Mouse (Mus musculus): ENCODE measurements around the gene Urm1. TPM values are rescaled to one million over a fixed set of nuclear protein-coding genes. Genes with fewer than 3 reads are reported as not detected.

The Urm1 gene
- polyA plus RNA-seq, 1 experiment from 2014 or later: 24.8 TPM

GRCm38 (mm10) chr2:29845636-29846035 lies 25.8 kb downstream of the Urm1 start:
- Histone ChIP-seq H3K36me3 (ENCODE audit: control insufficient read depth, insufficient read depth, low read length) (peaks cover 8% of the 10 kb centered on the region), H3K4me1 (replicated peaks; ENCODE audit: control insufficient read depth, insufficient read depth, low read length) (no peaks in the 10 kb centered on the region; the same call in 1 of the 2 replicates), H3K9ac (ENCODE audit: low read length) (no peak overlapping the region), H3K27me3 (ENCODE audit: control insufficient read depth, insufficient read depth, low read depth, low read length) (peaks cover 44% of the 10 kb centered on the region), H3K4me3 (ENCODE audit: low read length) (0 out of 2 replicates have a peak overlapping the region, but pooled peaks have one; percentile 9), H3K4me2 (ENCODE audit: low read depth, low read length) (no peak overlapping the region), H3K9me3 (ENCODE audit: control insufficient read depth, low read length) (no peaks in the 10 kb centered on the region), H3K27ac (ENCODE audit: low read length) (no peak overlapping the region)
- ATAC-seq (ENCODE audit: low read depth): no peak
- 20% methylated on average over 25 of the region's 25 CpGs for WGBS

GRCm38 (mm10) chr2:29846061-29846853 lies 26.4 kb downstream of the Urm1 start:
- Histone ChIP-seq H3K27ac (ENCODE audit: low read length) (no peak overlapping the region), H3K36me3 (ENCODE audit: control insufficient read depth, insufficient read depth, low read length) (peaks cover 8% of the 10 kb centered on the region), H3K27me3 (ENCODE audit: control insufficient read depth, insufficient read depth, low read depth, low read length) (peaks cover 44% of the 10 kb centered on the region), H3K4me3 (ENCODE audit: low read length) (0 out of 2 replicates have a peak overlapping the region, but pooled peaks have one; percentile 9), H3K4me2 (ENCODE audit: low read depth, low read length) (no peak overlapping the region), H3K9me3 (ENCODE audit: control insufficient read depth, low read length) (no peaks in the 10 kb centered on the region), H3K9ac (ENCODE audit: low read length) (no peak overlapping the region), H3K4me1 (replicated peaks; ENCODE audit: control insufficient read depth, insufficient read depth, low read length) (no peaks in the 10 kb centered on the region; the same call in 1 of the 2 replicates)
- ATAC-seq (ENCODE audit: low read depth): no peak
- 12% methylated on average over 47 of the region's 47 CpGs for WGBS

- no peak overlapping the region for H3K27ac ChIP-seq (ENCODE audit: low read length)
- H3K36me3 ChIP-seq (ENCODE audit: control insufficient read depth, insufficient read depth, low read length): peaks cover 6% of the 10 kb centered on the region
- no peak overlapping the region for H3K4me2 ChIP-seq (ENCODE audit: low read depth, low read length)
- H3K9me3 ChIP-seq (ENCODE audit: control insufficient read depth, low read length): no peaks in the 10 kb centered on the region
- peaks cover 44% of the 10 kb centered on the region for H3K27me3 ChIP-seq (ENCODE audit: control insufficient read depth, insufficient read depth, low read depth, low read length)
- 48% methylated on average over 3 of the region's 3 CpGs for WGBS
- ATAC-seq (ENCODE audit: low read depth): no peak
- H3K9ac ChIP-seq (ENCODE audit: low read length): no peak overlapping the region
- H3K4me3 ChIP-seq (ENCODE audit: low read length): no peak overlapping the region
- no peaks in the 10 kb centered on the region; the same call in 1 of the 2 replicates for H3K4me1 ChIP-seq (replicated peaks; ENCODE audit: control insufficient read depth, insufficient read depth, low read length)
These were observed 27.0 kb downstream of the Urm1 start for GRCm38 (mm10) chr2:29846911-29847310.

- H3K9me3 ChIP-seq (ENCODE audit: control insufficient read depth, low read length): no peaks in the 10 kb centered on the region
- H3K27ac ChIP-seq (ENCODE audit: low read length): no peak overlapping the region
- no peak for ATAC-seq (ENCODE audit: low read depth)
- H3K9ac ChIP-seq (ENCODE audit: low read length): no peak overlapping the region
- H3K4me2 ChIP-seq (ENCODE audit: low read depth, low read length): no peak overlapping the region
- no peaks in the 10 kb centered on the region for H3K36me3 ChIP-seq (ENCODE audit: control insufficient read depth, insufficient read depth, low read length)
- no peaks in the 10 kb centered on the region; the same call in 1 of the 2 replicates for H3K4me1 ChIP-seq (replicated peaks; ENCODE audit: control insufficient read depth, insufficient read depth, low read length)
- H3K4me3 ChIP-seq (ENCODE audit: low read length): no peak overlapping the region
- WGBS: 58% methylated on average over 8 of the region's 8 CpGs
- peaks cover 36% of the 10 kb centered on the region for H3K27me3 ChIP-seq (ENCODE audit: control insufficient read depth, insufficient read depth, low read depth, low read length)
These were observed 29.2 kb downstream of the Urm1 start for GRCm38 (mm10) chr2:29849041-29849440.

GRCm38 (mm10) chr2:29849841-29850480 lies 30.1 kb downstream of the Urm1 start:
- ATAC-seq (ENCODE audit: low read depth): no peak
- Histone ChIP-seq H3K36me3 (ENCODE audit: control insufficient read depth, insufficient read depth, low read length) (no peaks in the 10 kb centered on the region), H3K9ac (ENCODE audit: low read length) (no peak overlapping the region), H3K4me1 (replicated peaks; ENCODE audit: control insufficient read depth, insufficient read depth, low read length) (no peaks in the 10 kb centered on the region; the same call in 1 of the 2 replicates), H3K4me2 (ENCODE audit: low read depth, low read length) (no peak overlapping the region), H3K9me3 (ENCODE audit: control insufficient read depth, low read length) (no peaks in the 10 kb centered on the region), H3K27me3 (ENCODE audit: control insufficient read depth, insufficient read depth, low read depth, low read length) (peaks cover 26% of the 10 kb centered on the region), H3K27ac (ENCODE audit: low read length) (no peak overlapping the region), H3K4me3 (ENCODE audit: low read length) (no peak overlapping the region)
- 53% methylated on average over 5 of the region's 5 CpGs for WGBS

GRCm38 (mm10) chr2:29852957-29853485 lies 33.1 kb downstream of the Urm1 start:
- Histone ChIP-seq H3K9me3 (ENCODE audit: control insufficient read depth, low read length) (no peaks in the 10 kb centered on the region), H3K27ac (ENCODE audit: low read length) (no peak overlapping the region), H3K4me2 (ENCODE audit: low read depth, low read length) (no peak overlapping the region), H3K36me3 (ENCODE audit: control insufficient read depth, insufficient read depth, low read length) (no peaks in the 10 kb centered on the region), H3K9ac (ENCODE audit: low read length) (no peak overlapping the region), H3K27me3 (ENCODE audit: control insufficient read depth, insufficient read depth, low read depth, low read length) (no peaks in the 10 kb centered on the region; the same call in 1 of the 2 replicates), H3K4me3 (ENCODE audit: low read length) (no peak overlapping the region), H3K4me1 (replicated peaks; ENCODE audit: control insufficient read depth, insufficient read depth, low read length) (no peaks in the 10 kb centered on the region)
- no peak for ATAC-seq (ENCODE audit: low read depth)
- 42% methylated on average over 4 of the region's 4 CpGs for WGBS

- ATAC-seq (ENCODE audit: low read depth): no peak
These were observed 33.9 kb downstream of the Urm1 start for GRCm38 (mm10) chr2:29853736-29854135.

GRCm38 (mm10) chr2:29855585-29856210 lies 35.8 kb downstream of the Urm1 start:
- WGBS: 67% methylated on average over 10 of the region's 10 CpGs
- no peaks in the 10 kb centered on the region for H3K27me3 ChIP-seq (ENCODE audit: control insufficient read depth, insufficient read depth, low read depth, low read length)

More at GRCm38 (mm10) chr2:29853736-29854135, 33.9 kb downstream of the Urm1 start:
- Histone ChIP-seq H3K4me3 (ENCODE audit: low read length) (no peak overlapping the region), H3K9ac (ENCODE audit: low read length) (no peak overlapping the region), H3K4me2 (ENCODE audit: low read depth, low read length) (no peak overlapping the region), H3K9me3 (ENCODE audit: control insufficient read depth, low read length) (no peaks in the 10 kb centered on the region), H3K27me3 (ENCODE audit: control insufficient read depth, insufficient read depth, low read depth, low read length) (no peaks in the 10 kb centered on the region), H3K27ac (ENCODE audit: low read length) (no peak overlapping the region), H3K4me1 (replicated peaks; ENCODE audit: control insufficient read depth, insufficient read depth, low read length) (no peaks in the 10 kb centered on the region), H3K36me3 (ENCODE audit: control insufficient read depth, insufficient read depth, low read length) (no peaks in the 10 kb centered on the region)
- WGBS: 52% methylated on average over 5 of the region's 5 CpGs

More at GRCm38 (mm10) chr2:29855585-29856210, 35.8 kb downstream of the Urm1 start:
- Histone ChIP-seq H3K9me3 (ENCODE audit: control insufficient read depth, low read length) (no peaks in the 10 kb centered on the region), H3K4me1 (replicated peaks; ENCODE audit: control insufficient read depth, insufficient read depth, low read length) (no peaks in the 10 kb centered on the region), H3K27ac (ENCODE audit: low read length) (no peak overlapping the region), H3K9ac (ENCODE audit: low read length) (no peak overlapping the region), H3K4me3 (ENCODE audit: low read length) (no peak overlapping the region), H3K36me3 (ENCODE audit: control insufficient read depth, insufficient read depth, low read length) (no peaks in the 10 kb centered on the region), H3K4me2 (ENCODE audit: low read depth, low read length) (no peak overlapping the region)
- no peak for ATAC-seq (ENCODE audit: low read depth)
